Mouse (Mus musculus) adrenal gland, postnatal 14 days (tissue): ENCODE results near the gene Fgd5. TPM values are rescaled to one million over a fixed set of nuclear protein-coding genes. Genes with fewer than 3 reads are reported as not detected.

Experiments
- DNase-seq: peaks from one replicate; pipeline ENCODE4 v3.0.0; 2021; ENCODE audit warnings: mixed read lengths
- total RNA-seq: library from RNA; stranded (reverse); gene quantifications from 2 replicates; pipeline ENCODE4 v1.2.3, GENCODE M21; 2021

The Fgd5 gene
- total RNA-seq, 1 experiment from 2014 or later = 21.2 TPM

GRCm38 (mm10) chr6:92004806-92005205 is 26.1 kb downstream of the Fgd5 start:
- DNase-seq = no peak

GRCm38 (mm10) chr6:92010895-92011294 is 32.2 kb downstream of the Fgd5 start:
- no peak for DNase-seq

- DNase-seq = no peak
These were observed 33.7 kb downstream of the Fgd5 start for GRCm38 (mm10) chr6:92012413-92012812.

GRCm38 (mm10) chr6:92013035-92013434 is 34.4 kb downstream of the Fgd5 start:
- no peak for DNase-seq

GRCm38 (mm10) chr6:92013620-92014019 is 34.9 kb downstream of the Fgd5 start:
- no peak for DNase-seq

- DNase-seq = peak; percentile 61
These were observed 36.3 kb downstream of the Fgd5 start for GRCm38 (mm10) chr6:92014936-92015335.

GRCm38 (mm10) chr6:92015848-92016247 is 37.2 kb downstream of the Fgd5 start:
- no peak for DNase-seq

GRCm38 (mm10) chr6:92016738-92017137 is 38.1 kb downstream of the Fgd5 start:
- DNase-seq = no peak

GRCm38 (mm10) chr6:92018421-92018820 is 39.7 kb downstream of the Fgd5 start:
- DNase-seq = no peak

- no peak for DNase-seq
These were observed 42.4 kb downstream of the Fgd5 start for GRCm38 (mm10) chr6:92021061-92021460.

- no peak for DNase-seq
These were observed 42.8 kb downstream of the Fgd5 start for GRCm38 (mm10) chr6:92021506-92021905.

GRCm38 (mm10) chr6:92025252-92025651 is 46.6 kb downstream of the Fgd5 start:
- DNase-seq = no peak

GRCm38 (mm10) chr6:92027379-92027778 is 48.7 kb downstream of the Fgd5 start:
- no peak for DNase-seq

GRCm38 (mm10) chr6:92030646-92031045 is 52.0 kb downstream of the Fgd5 start:
- DNase-seq = peak; percentile 43

GRCm38 (mm10) chr6:92034713-92035112 is 56.0 kb downstream of the Fgd5 start:
- DNase-seq = peak; percentile 33

- no peak for DNase-seq
These were observed 57.7 kb downstream of the Fgd5 start for GRCm38 (mm10) chr6:92036372-92036771.

GRCm38 (mm10) chr6:92038158-92038557 is 59.5 kb downstream of the Fgd5 start:
- peak; percentile 59 for DNase-seq

GRCm38 (mm10) chr6:92041271-92041670 is 62.6 kb downstream of the Fgd5 start:
- DNase-seq = peak; percentile 66

- peak; percentile 68 for DNase-seq
These were observed 63.4 kb downstream of the Fgd5 start for GRCm38 (mm10) chr6:92042055-92042454.

- DNase-seq = no peak
These were observed 64.2 kb downstream of the Fgd5 start for GRCm38 (mm10) chr6:92042850-92043249.

- DNase-seq = no peak
These were observed 79.1 kb downstream of the Fgd5 start for GRCm38 (mm10) chr6:92057768-92058167.

GRCm38 (mm10) chr6:92061725-92062124 is 83.0 kb downstream of the Fgd5 start:
- no peak for DNase-seq

- peak; percentile 66 for DNase-seq
These were observed 84.8 kb downstream of the Fgd5 start for GRCm38 (mm10) chr6:92063452-92063851.

GRCm38 (mm10) chr6:92064101-92064500 is 85.4 kb downstream of the Fgd5 start:
- DNase-seq = peak; percentile 28
